Mouse (Mus musculus): ENCODE results near the gene Klf9. TPM values are rescaled to one million over a fixed set of nuclear protein-coding genes. Genes with fewer than 3 reads are reported as not detected.

The Klf9 gene
- polyA plus RNA-seq, 1 experiment from 2014 or later, result 1.8 TPM

DNA sequence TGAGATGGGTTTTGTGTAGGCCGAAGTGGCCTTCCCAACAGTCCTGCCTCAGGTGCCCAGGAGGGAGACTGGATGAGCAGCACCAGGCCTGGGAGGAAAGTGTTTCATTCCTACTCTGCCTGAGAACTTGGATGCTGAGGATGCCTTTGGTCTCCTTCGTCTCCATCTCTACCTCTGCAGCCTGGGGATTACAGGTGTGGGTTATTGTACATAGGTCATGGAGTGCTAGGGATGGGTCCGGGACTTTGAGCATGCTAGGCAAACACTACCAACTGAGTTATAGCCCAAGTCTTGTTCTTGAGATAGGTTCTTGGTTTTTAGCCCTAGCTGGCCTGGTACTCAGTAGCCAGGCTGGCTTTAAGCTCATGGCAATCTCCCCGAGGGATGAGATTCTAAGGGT, 42.5 kb downstream of the Klf9 start:
- ATAC-seq (ENCODE audit: insufficient number of reproducible peaks, insufficient read depth, low FRiP score, low read depth), result no peak
- no peak overlapping the region for H3K4me3 ChIP-seq (ENCODE audit: control insufficient read depth in 1 of 2, insufficient read depth in 1 of 2, low read depth in 1 of 2, low read length in 2 of 2)
- 97% methylated on average over 4 of the region's 4 CpGs for WGBS
- H3K4me1 ChIP-seq (ENCODE audit: control insufficient read depth in 2 of 2, insufficient read depth in 2 of 2, low read length in 2 of 2), result no peaks in the 10 kb centered on the region
- H3K4me2 ChIP-seq (ENCODE audit: low read length), result no peak overlapping the region
- no peaks in the 10 kb centered on the region for H3K27me3 ChIP-seq (ENCODE audit: control insufficient read depth, insufficient read depth, low read length)
- H3K9ac ChIP-seq (ENCODE audit: low read length), result no peak overlapping the region
- H3K36me3 ChIP-seq (ENCODE audit: control insufficient read depth, insufficient read depth, low read length), result peaks cover 11% of the 10 kb centered on the region; the same call in 1 of the 2 replicates
- no peaks in the 10 kb centered on the region for H3K9me3 ChIP-seq (ENCODE audit: control insufficient read depth, low read length)
- H3K27ac ChIP-seq (replicated peaks in 1 of 2; ENCODE audit: control insufficient read depth in 1 of 2, insufficient read depth in 1 of 2, low read depth in 2 of 2, low read length in 2 of 2), result no peak overlapping the region

DNA sequence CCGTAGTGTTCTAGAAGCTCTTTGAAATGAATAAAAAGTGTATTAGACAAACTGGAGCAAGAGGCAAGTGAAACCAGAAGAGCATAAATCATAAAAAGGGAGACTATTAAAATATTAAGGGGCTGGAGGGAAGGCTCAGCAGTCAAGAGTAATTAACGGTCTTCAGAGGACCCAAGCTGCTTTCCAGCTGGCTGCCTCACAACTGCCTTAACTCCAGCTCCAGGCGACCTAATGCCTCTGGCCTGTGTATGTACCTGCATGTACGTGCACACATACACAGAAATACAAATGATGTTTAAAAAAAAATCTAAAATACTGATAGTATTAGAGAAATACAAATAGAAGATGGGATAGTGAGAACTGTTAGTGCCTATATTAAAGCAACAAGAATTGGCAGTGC, 43.0 kb downstream of the Klf9 start:
- 87% methylated on average over 4 of the region's 4 CpGs for WGBS

DNA sequence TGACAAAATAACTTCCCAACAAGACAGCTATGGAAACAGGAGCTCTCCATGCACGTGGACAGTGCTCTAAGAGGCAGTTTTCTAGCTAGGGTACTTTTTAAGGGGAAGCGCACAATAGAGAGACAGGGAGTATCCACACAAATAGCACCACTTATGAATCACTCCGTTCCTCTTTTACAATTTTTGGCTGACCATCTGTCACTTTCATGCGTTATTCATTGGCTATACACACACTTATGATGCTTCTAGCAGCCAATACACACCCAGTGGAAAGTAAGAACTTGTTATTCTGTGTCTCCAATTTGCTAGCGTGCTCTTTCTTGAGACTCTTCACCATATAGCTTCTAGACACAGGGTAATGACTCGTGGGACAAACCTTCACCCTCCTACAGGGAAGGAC, 46.7 kb downstream of the Klf9 start:
- no peak overlapping the region for H3K27ac ChIP-seq (replicated peaks in 1 of 2; ENCODE audit: control insufficient read depth in 1 of 2, insufficient read depth in 1 of 2, low read depth in 2 of 2, low read length in 2 of 2)
- ATAC-seq (ENCODE audit: insufficient number of reproducible peaks, insufficient read depth, low FRiP score, low read depth), result no peak
- no peaks in the 10 kb centered on the region for H3K9me3 ChIP-seq (ENCODE audit: control insufficient read depth, low read length)
- H3K4me2 ChIP-seq (ENCODE audit: low read length), result no peak overlapping the region
- no peak overlapping the region for H3K4me3 ChIP-seq (ENCODE audit: control insufficient read depth in 1 of 2, insufficient read depth in 1 of 2, low read depth in 1 of 2, low read length in 2 of 2)
- no peaks in the 10 kb centered on the region for H3K27me3 ChIP-seq (ENCODE audit: control insufficient read depth, insufficient read depth, low read length)
- H3K36me3 ChIP-seq (ENCODE audit: control insufficient read depth, insufficient read depth, low read length), result peaks cover 11% of the 10 kb centered on the region; the same call in 1 of the 2 replicates
- no peaks in the 10 kb centered on the region for H3K4me1 ChIP-seq (ENCODE audit: control insufficient read depth in 2 of 2, insufficient read depth in 2 of 2, low read length in 2 of 2)
- H3K9ac ChIP-seq (ENCODE audit: low read length), result no peak overlapping the region
- WGBS, result 92% methylated on average over 6 of the region's 6 CpGs

More for the DNA sequence above, 43.0 kb downstream of the Klf9 start:
- Histone ChIP-seq H3K9ac (ENCODE audit: low read length) (no peak overlapping the region), H3K4me3 (ENCODE audit: control insufficient read depth in 1 of 2, insufficient read depth in 1 of 2, low read depth in 1 of 2, low read length in 2 of 2) (no peak overlapping the region), H3K27me3 (ENCODE audit: control insufficient read depth, insufficient read depth, low read length) (no peaks in the 10 kb centered on the region), H3K36me3 (ENCODE audit: control insufficient read depth, insufficient read depth, low read length) (peaks cover 11% of the 10 kb centered on the region; the same call in 1 of the 2 replicates), H3K27ac (replicated peaks in 1 of 2; ENCODE audit: control insufficient read depth in 1 of 2, insufficient read depth in 1 of 2, low read depth in 2 of 2, low read length in 2 of 2) (no peak overlapping the region), H3K4me2 (ENCODE audit: low read length) (no peak overlapping the region), H3K9me3 (ENCODE audit: control insufficient read depth, low read length) (no peaks in the 10 kb centered on the region), H3K4me1 (ENCODE audit: control insufficient read depth in 2 of 2, insufficient read depth in 2 of 2, low read length in 2 of 2) (no peaks in the 10 kb centered on the region)
- ATAC-seq (ENCODE audit: insufficient number of reproducible peaks, insufficient read depth, low FRiP score, low read depth), result no peak

DNA sequence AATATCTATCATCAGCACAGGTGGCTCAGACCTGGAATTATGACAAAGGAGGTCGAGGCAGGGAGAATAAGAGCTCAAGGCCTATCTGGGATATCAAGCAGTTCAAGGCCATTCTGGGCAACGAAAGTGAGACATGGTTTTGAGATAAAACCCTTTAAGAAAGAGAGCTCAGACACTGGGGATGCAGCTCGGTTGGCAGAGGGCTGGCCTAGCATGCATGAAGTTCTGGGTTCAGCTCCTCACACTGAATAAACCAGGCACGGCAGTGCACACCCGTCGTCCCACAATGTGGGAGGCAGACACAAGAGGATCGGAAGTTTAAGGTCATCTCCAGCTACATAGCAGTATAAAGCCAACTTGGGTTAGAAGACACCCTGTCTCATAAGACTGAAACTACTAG, 48.0 kb downstream of the Klf9 start:
- Histone ChIP-seq H3K9me3 (ENCODE audit: control insufficient read depth, low read length) (no peaks in the 10 kb centered on the region), H3K4me2 (ENCODE audit: low read length) (no peak overlapping the region), H3K4me3 (ENCODE audit: control insufficient read depth in 1 of 2, insufficient read depth in 1 of 2, low read depth in 1 of 2, low read length in 2 of 2) (no peak overlapping the region), H3K27me3 (ENCODE audit: control insufficient read depth, insufficient read depth, low read length) (no peaks in the 10 kb centered on the region), H3K36me3 (ENCODE audit: control insufficient read depth, insufficient read depth, low read length) (peaks cover 5% of the 10 kb centered on the region; the same call in 1 of the 2 replicates), H3K27ac (replicated peaks in 1 of 2; ENCODE audit: control insufficient read depth in 1 of 2, insufficient read depth in 1 of 2, low read depth in 2 of 2, low read length in 2 of 2) (no peak overlapping the region), H3K4me1 (ENCODE audit: control insufficient read depth in 2 of 2, insufficient read depth in 2 of 2, low read length in 2 of 2) (no peaks in the 10 kb centered on the region), H3K9ac (ENCODE audit: low read length) (no peak overlapping the region)
- WGBS, result 88% methylated on average over 7 of the region's 7 CpGs
- ATAC-seq (ENCODE audit: insufficient number of reproducible peaks, insufficient read depth, low FRiP score, low read depth), result no peak

DNA sequence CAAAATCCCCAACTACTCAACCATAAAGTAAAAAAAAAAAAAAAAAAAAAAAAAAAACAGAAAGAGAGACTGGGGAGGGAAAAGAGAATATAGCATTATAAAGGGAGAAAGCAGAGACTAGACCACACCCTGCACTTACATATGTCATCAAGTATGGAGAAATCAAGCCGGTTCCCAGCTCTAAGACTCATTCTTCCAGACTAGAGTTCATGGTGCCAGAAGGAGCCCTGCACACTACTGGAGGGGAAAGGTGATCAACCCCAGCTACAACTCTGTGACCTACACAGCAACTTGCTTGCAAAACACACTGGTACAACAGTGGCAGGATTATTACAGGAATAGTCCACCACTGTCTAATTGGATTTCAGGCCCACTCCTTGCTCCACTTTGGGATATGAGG, 48.7 kb downstream of the Klf9 start:
- Histone ChIP-seq H3K9me3 (ENCODE audit: control insufficient read depth, low read length) (no peaks in the 10 kb centered on the region), H3K27me3 (ENCODE audit: control insufficient read depth, insufficient read depth, low read length) (no peaks in the 10 kb centered on the region), H3K36me3 (ENCODE audit: control insufficient read depth, insufficient read depth, low read length) (peaks cover 1% of the 10 kb centered on the region; the same call in 1 of the 2 replicates), H3K4me3 (ENCODE audit: control insufficient read depth in 1 of 2, insufficient read depth in 1 of 2, low read depth in 1 of 2, low read length in 2 of 2) (no peak overlapping the region), H3K4me1 (ENCODE audit: control insufficient read depth in 2 of 2, insufficient read depth in 2 of 2, low read length in 2 of 2) (no peaks in the 10 kb centered on the region), H3K27ac (replicated peaks in 1 of 2; ENCODE audit: control insufficient read depth in 1 of 2, insufficient read depth in 1 of 2, low read depth in 2 of 2, low read length in 2 of 2) (no peak overlapping the region), H3K4me2 (ENCODE audit: low read length) (no peak overlapping the region), H3K9ac (ENCODE audit: low read length) (no peak overlapping the region)
- ATAC-seq (ENCODE audit: insufficient number of reproducible peaks, insufficient read depth, low FRiP score, low read depth), result no peak
- WGBS, result 62% methylated on average over 1 of the region's 1 CpGs

DNA sequence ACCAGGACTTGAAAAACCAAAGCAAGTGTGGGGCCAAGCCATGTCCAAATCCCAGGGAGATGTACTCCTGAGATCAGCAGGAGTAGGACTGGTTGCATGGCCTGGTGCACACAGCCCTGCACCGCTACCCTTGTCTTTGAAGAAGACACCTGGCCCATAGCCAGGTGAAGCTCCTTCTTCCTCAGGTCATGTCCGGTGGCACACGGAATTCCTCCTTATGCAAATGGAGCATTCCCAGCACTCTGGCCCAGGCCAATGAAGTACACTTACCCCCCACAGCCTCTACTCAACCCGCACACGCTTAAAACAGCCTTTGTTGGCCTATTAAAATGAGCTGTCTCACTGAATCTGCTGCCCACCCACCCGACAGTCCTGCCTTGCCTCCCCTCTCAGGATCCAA, 50.5 kb downstream of the Klf9 start:
- no peak overlapping the region for H3K9ac ChIP-seq (ENCODE audit: low read length)
- no peak overlapping the region for H3K4me3 ChIP-seq (ENCODE audit: control insufficient read depth in 1 of 2, insufficient read depth in 1 of 2, low read depth in 1 of 2, low read length in 2 of 2)
- H3K36me3 ChIP-seq (ENCODE audit: control insufficient read depth, insufficient read depth, low read length), result peaks cover 3% of the 10 kb centered on the region; the same call in 1 of the 2 replicates
- WGBS, result 91% methylated on average over 6 of the region's 6 CpGs
- H3K4me1 ChIP-seq (ENCODE audit: control insufficient read depth in 2 of 2, insufficient read depth in 2 of 2, low read length in 2 of 2), result no peaks in the 10 kb centered on the region
- no peak for ATAC-seq (ENCODE audit: insufficient number of reproducible peaks, insufficient read depth, low FRiP score, low read depth)
- no peak overlapping the region for H3K4me2 ChIP-seq (ENCODE audit: low read length)
- H3K27ac ChIP-seq (replicated peaks in 1 of 2; ENCODE audit: control insufficient read depth in 1 of 2, insufficient read depth in 1 of 2, low read depth in 2 of 2, low read length in 2 of 2), result no peak overlapping the region
- H3K27me3 ChIP-seq (ENCODE audit: control insufficient read depth, insufficient read depth, low read length), result no peaks in the 10 kb centered on the region
- no peaks in the 10 kb centered on the region for H3K9me3 ChIP-seq (ENCODE audit: control insufficient read depth, low read length)

DNA sequence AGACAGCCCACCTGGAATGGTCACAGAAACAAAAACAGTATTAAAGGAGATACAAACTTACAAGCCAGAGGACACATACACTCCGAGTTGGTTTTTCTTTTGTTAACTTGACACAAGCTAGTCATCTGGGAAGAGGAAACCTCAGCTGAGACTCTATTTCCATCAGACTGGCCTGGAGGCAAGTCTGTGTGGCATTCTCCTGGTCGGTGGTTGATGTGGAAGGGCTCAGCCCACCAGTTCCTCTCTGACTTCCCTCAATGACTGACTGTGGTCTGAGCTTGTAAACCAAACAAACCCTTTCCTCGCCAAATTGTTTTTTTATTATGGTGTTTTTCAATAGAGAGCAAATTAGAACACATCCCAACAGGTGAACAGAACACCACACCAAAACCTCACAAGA, 52.0 kb downstream of the Klf9 start:
- WGBS, result 79% methylated on average over 3 of the region's 3 CpGs
- peaks cover 8% of the 10 kb centered on the region; the same call in 1 of the 2 replicates for H3K36me3 ChIP-seq (ENCODE audit: control insufficient read depth, insufficient read depth, low read length)
- H3K9me3 ChIP-seq (ENCODE audit: control insufficient read depth, low read length), result no peaks in the 10 kb centered on the region
- no peak overlapping the region for H3K4me2 ChIP-seq (ENCODE audit: low read length)
- H3K9ac ChIP-seq (ENCODE audit: low read length), result no peak overlapping the region
- H3K27me3 ChIP-seq (ENCODE audit: control insufficient read depth, insufficient read depth, low read length), result no peaks in the 10 kb centered on the region
- no peak for ATAC-seq (ENCODE audit: insufficient number of reproducible peaks, insufficient read depth, low FRiP score, low read depth)
- H3K4me1 ChIP-seq (ENCODE audit: control insufficient read depth in 2 of 2, insufficient read depth in 2 of 2, low read length in 2 of 2), result no peaks in the 10 kb centered on the region
- H3K27ac ChIP-seq (replicated peaks in 1 of 2; ENCODE audit: control insufficient read depth in 1 of 2, insufficient read depth in 1 of 2, low read depth in 2 of 2, low read length in 2 of 2), result no peak overlapping the region
- H3K4me3 ChIP-seq (ENCODE audit: control insufficient read depth in 1 of 2, insufficient read depth in 1 of 2, low read depth in 1 of 2, low read length in 2 of 2), result no peak overlapping the region

DNA sequence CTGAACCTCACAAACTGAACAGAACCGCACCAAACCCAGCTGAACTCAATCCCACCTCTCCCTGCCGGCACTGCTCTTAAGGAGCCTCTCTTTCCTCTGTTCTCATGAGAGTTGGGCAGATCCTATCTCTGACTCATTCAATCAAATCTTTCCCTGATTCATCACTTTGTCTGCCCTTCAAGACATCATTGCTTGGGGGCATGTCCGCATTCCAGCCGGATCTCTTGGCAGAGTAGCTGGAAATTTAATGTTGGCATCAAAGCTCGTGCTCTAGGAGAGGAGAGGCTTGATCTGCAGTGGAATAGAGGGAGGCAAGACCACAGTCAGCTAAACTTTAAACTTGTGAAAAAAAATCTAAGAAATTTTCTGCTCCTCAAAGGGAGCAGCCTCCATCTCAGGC, 61.1 kb downstream of the Klf9 start:
- no peak overlapping the region for H3K27ac ChIP-seq (replicated peaks in 1 of 2; ENCODE audit: control insufficient read depth in 1 of 2, insufficient read depth in 1 of 2, low read depth in 2 of 2, low read length in 2 of 2)
- ATAC-seq (ENCODE audit: insufficient number of reproducible peaks, insufficient read depth, low FRiP score, low read depth), result no peak
- no peak overlapping the region for H3K4me2 ChIP-seq (ENCODE audit: low read length)
- peaks cover 54% of the 10 kb centered on the region for H3K36me3 ChIP-seq (ENCODE audit: control insufficient read depth, insufficient read depth, low read length)
- 0 out of 2 replicates have a peak, but pooled peaks cover 3% of the 10 kb centered on the region for H3K9me3 ChIP-seq (ENCODE audit: control insufficient read depth, low read length)
- H3K9ac ChIP-seq (ENCODE audit: low read length), result no peak overlapping the region
- no peaks in the 10 kb centered on the region for H3K27me3 ChIP-seq (ENCODE audit: control insufficient read depth, insufficient read depth, low read length)
- H3K4me3 ChIP-seq (ENCODE audit: control insufficient read depth in 1 of 2, insufficient read depth in 1 of 2, low read depth in 1 of 2, low read length in 2 of 2), result no peak overlapping the region
- WGBS, result 89% methylated on average over 5 of the region's 5 CpGs
- no peaks in the 10 kb centered on the region for H3K4me1 ChIP-seq (ENCODE audit: control insufficient read depth in 2 of 2, insufficient read depth in 2 of 2, low read length in 2 of 2)
